Mouse (Mus musculus) macrophage (primary cell): ENCODE measurements around the gene Gas7. TPM values are rescaled to one million over a fixed set of nuclear protein-coding genes. Genes with fewer than 3 reads are reported as not detected.

Experiments used
- H3K27ac ChIP-seq: fragments of 350-480 bp; formaldehyde crosslinking; 2 replicates; pipeline ENCODE4 v1.9.0; 2021
- H3K36me3 ChIP-seq: fragments of 350-480 bp; formaldehyde crosslinking; 2 replicates; pipeline ENCODE4 v1.9.0; 2021; ENCODE audit errors: inconsistent target
- H3K4me3 ChIP-seq: fragments of 350-480 bp; formaldehyde crosslinking; 2 replicates; pipeline ENCODE4 v1.9.0; 2021; ENCODE audit errors: inconsistent target
- H3K79me2 ChIP-seq: fragments of 350-480 bp; formaldehyde crosslinking; 2 replicates; pipeline ENCODE4 v1.9.0; 2021; ENCODE audit errors: inconsistent target
- WGBS: methylation state at CpG from one replicate; pipeline ENCODE4 v1.1.7; 2026; ENCODE audit warnings: inconsistent platforms; ENCODE audit not compliant: missing documents; 5-methylcytosine and 5-hydroxymethylcytosine counted together
- polyA plus RNA-seq: library from polyadenylated mRNA; stranded (reverse); fragments of 250-400 nt; gene quantifications from 3 replicates; pipeline ENCODE4 v1.2.4, GENCODE M21; 2018; ENCODE audit warnings: inconsistent platforms

Gas7 gene
- polyA plus RNA-seq, 1 experiment from 2014 or later: 113 TPM

- Histone ChIP-seq H3K79me2 (0 out of 2 replicates have a peak, but pooled peaks cover 1% of the 10 kb centered on the region), H3K27ac (no peak overlapping the region), H3K4me3 (no peak overlapping the region), H3K36me3 (no peaks in the 10 kb centered on the region)
- 97% methylated on average over 4 of the region's 6 CpGs for WGBS
Observed at GRCm38 (mm10) chr11:67533151-67533550, 77.9 kb downstream of the Gas7 start.

GRCm38 (mm10) chr11:67535703-67536102 is 80.5 kb downstream of the Gas7 start:
- H3K79me2 ChIP-seq: no peaks in the 10 kb centered on the region
- H3K27ac ChIP-seq: no peak overlapping the region
- H3K36me3 ChIP-seq: no peaks in the 10 kb centered on the region
- WGBS: 92% methylated on average over 1 of the region's 1 CpGs
- H3K4me3 ChIP-seq: no peak overlapping the region

DNA sequence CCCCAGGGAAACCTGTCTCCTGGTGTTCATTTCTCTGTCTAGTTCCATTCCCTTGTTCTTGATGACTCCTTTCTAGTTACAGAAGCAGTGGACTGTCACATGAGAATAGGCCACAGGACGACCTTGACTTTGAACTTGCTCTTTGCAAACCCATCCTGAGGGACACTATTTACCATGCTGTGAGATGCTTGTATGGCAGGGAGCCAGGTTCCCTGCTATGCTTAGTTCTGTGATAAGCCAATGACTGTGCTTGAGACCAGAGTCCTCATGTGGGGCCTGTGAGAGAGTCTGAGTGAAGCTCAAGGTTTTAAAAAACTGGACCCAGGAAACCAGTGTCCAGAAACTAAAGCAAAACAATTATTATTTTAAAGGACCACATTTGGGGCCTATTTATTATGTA is 81.2 kb downstream of the Gas7 start:
- WGBS: 92% methylated on average over 1 of the region's 1 CpGs
- Histone ChIP-seq H3K79me2 (no peaks in the 10 kb centered on the region), H3K36me3 (no peaks in the 10 kb centered on the region), H3K27ac (no peak overlapping the region), H3K4me3 (no peak overlapping the region)

- peak overlapping the region; percentile 44 for H3K27ac ChIP-seq
- no peaks in the 10 kb centered on the region for H3K36me3 ChIP-seq
- H3K79me2 ChIP-seq: no peaks in the 10 kb centered on the region
- 38% methylated on average over 4 of the region's 4 CpGs for WGBS
- no peak overlapping the region for H3K4me3 ChIP-seq
Observed at GRCm38 (mm10) chr11:67537353-67537752, 82.1 kb downstream of the Gas7 start.

DNA sequence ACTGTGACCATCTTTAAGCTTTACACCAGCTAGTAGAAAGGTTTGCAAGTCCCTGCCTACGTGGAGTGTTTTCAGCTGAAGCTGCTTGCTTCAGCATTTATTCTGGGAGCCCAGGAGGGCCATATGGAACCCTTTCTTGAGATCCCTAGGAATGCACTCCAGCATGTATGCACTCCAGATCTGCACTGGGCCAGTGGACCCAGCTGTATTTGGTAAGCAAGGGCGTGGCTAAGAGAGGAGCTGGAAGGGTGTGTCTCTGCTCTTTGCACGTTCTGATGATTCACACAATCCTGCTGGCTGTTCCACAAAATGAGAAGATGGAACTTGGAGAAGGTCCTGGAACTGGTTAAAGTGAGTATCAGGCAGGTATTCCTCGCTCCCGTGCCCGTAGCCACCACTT is 83.3 kb downstream of the Gas7 start:
- 0 out of 2 replicates have a peak overlapping the region, but pooled peaks have one; percentile 24 for H3K27ac ChIP-seq
- no peaks in the 10 kb centered on the region for H3K79me2 ChIP-seq
- WGBS: 78% methylated on average over 6 of the region's 6 CpGs
- no peaks in the 10 kb centered on the region for H3K36me3 ChIP-seq
- no peak overlapping the region for H3K4me3 ChIP-seq

GRCm38 (mm10) chr11:67544656-67545432 is 89.6 kb downstream of the Gas7 start:
- Histone ChIP-seq H3K4me3 (no peak overlapping the region), H3K36me3 (no peaks in the 10 kb centered on the region), H3K27ac (peak overlapping the region; percentile 41), H3K79me2 (no peaks in the 10 kb centered on the region)
- WGBS: 77% methylated on average over 11 of the region's 11 CpGs

- Histone ChIP-seq H3K36me3 (no peaks in the 10 kb centered on the region), H3K4me3 (no peak overlapping the region), H3K79me2 (no peaks in the 10 kb centered on the region), H3K27ac (no peak overlapping the region)
- 84% methylated on average over 5 of the region's 5 CpGs for WGBS
Observed at GRCm38 (mm10) chr11:67546582-67546981, 91.3 kb downstream of the Gas7 start.

DNA sequence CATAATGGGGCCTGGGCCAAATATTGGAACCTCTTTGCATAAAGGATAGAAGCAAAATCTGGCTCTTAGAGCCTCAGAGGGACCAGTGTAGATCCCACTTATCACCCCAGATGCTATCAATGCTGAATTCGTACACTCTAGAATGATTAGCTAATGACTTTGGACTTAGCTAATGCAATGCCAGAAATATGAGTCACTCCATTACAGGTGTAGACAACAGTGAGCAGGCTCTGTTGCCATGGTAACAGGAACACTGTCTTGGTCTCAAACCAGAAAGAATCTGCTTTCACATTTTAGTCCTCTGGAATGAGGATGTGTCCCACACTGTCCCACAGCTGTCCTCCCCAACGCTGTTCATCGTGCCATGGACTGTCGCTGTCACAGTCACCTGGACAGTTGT is 94.1 kb downstream of the Gas7 start:
- 91% methylated on average over 4 of the region's 4 CpGs for WGBS
- H3K4me3 ChIP-seq: no peak overlapping the region
- H3K36me3 ChIP-seq: no peaks in the 10 kb centered on the region
- H3K27ac ChIP-seq: no peak overlapping the region
- no peaks in the 10 kb centered on the region for H3K79me2 ChIP-seq

DNA sequence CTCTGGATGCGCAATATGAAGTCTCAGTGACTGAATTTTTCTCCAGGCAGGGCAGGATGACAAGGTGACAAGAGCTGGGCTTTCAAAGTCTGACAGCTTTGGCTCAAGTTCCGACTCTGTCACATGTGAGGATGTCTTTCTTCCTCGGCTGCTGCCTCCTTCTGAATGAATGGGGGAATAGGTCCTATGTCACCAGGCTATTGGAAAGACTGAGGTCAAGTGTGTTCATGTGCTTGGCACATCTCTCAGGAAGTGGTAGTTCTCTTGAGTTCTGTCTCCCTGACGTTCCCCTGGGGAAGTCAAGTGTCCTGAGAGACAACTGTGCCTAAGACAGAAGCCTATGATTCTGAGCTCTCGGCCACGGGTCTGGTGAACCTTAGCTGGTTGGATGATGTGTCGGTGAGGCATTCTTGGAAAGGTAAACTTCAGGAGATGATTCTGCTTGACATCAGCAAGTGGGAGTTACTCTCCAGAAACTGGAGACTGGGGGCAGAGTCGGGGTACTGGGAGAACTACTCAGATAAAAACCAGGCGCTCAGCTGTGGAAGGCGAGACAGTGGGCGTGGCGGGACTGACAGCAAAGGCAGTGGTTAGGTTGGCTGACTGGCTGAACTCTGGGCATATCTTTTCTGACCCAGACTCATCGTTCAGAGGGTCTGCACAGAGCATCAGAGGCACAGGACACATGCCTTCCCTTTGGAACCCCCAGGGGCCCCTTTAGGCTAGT is 94.7 kb downstream of the Gas7 start:
- Histone ChIP-seq H3K79me2 (no peaks in the 10 kb centered on the region), H3K27ac (no peak overlapping the region), H3K36me3 (no peaks in the 10 kb centered on the region), H3K4me3 (no peak overlapping the region)
- 77% methylated on average over 13 of the region's 13 CpGs for WGBS

GRCm38 (mm10) chr11:67552400-67552799 is 97.2 kb downstream of the Gas7 start:
- 85% methylated on average over 8 of the region's 8 CpGs for WGBS
- H3K79me2 ChIP-seq: peaks cover 13% of the 10 kb centered on the region
- no peaks in the 10 kb centered on the region for H3K36me3 ChIP-seq
- no peak overlapping the region for H3K27ac ChIP-seq
- H3K4me3 ChIP-seq: no peak overlapping the region

- H3K79me2 ChIP-seq: peaks cover 22% of the 10 kb centered on the region
- H3K36me3 ChIP-seq: no peaks in the 10 kb centered on the region
- no peak overlapping the region for H3K4me3 ChIP-seq
- 97% methylated on average over 5 of the region's 6 CpGs for WGBS
- H3K27ac ChIP-seq: no peak overlapping the region
Observed at GRCm38 (mm10) chr11:67554276-67554675, 99.0 kb downstream of the Gas7 start.

GRCm38 (mm10) chr11:67556360-67556759 is 101.1 kb downstream of the Gas7 start:
- H3K36me3 ChIP-seq: no peaks in the 10 kb centered on the region
- no peak overlapping the region for H3K27ac ChIP-seq
- H3K4me3 ChIP-seq: no peak overlapping the region
- 100% methylated on average over 3 of the region's 3 CpGs for WGBS
- H3K79me2 ChIP-seq: peaks cover 34% of the 10 kb centered on the region

GRCm38 (mm10) chr11:67558772-67559448 is 103.7 kb downstream of the Gas7 start:
- WGBS: 60% methylated on average over 9 of the region's 9 CpGs
- H3K4me3 ChIP-seq: no peak overlapping the region
- H3K27ac ChIP-seq: peak overlapping the region; percentile 97
- H3K79me2 ChIP-seq: peaks cover 38% of the 10 kb centered on the region
- H3K36me3 ChIP-seq: no peaks in the 10 kb centered on the region

GRCm38 (mm10) chr11:67559522-67559921 is 104.3 kb downstream of the Gas7 start:
- Histone ChIP-seq H3K36me3 (no peaks in the 10 kb centered on the region), H3K27ac (peak overlapping the region; percentile 97), H3K4me3 (no peak overlapping the region), H3K79me2 (peaks cover 38% of the 10 kb centered on the region)
- 16% methylated on average over 5 of the region's 5 CpGs for WGBS

GRCm38 (mm10) chr11:67561631-67562030 is 106.4 kb downstream of the Gas7 start:
- H3K36me3 ChIP-seq: no peaks in the 10 kb centered on the region
- H3K4me3 ChIP-seq: no peak overlapping the region
- H3K79me2 ChIP-seq: peaks cover 33% of the 10 kb centered on the region
- WGBS: 95% methylated on average over 4 of the region's 4 CpGs
- H3K27ac ChIP-seq: no peak overlapping the region
